Mouse (Mus musculus) intestine, postnatal 0 days (tissue): ENCODE data around the gene Dnah17. TPM values are rescaled to one million over a fixed set of nuclear protein-coding genes. Genes with fewer than 3 reads are reported as not detected.

Experiments used
- ATAC-seq: fragments of 200-750 bp; cut with Nextera tagmentation; 2 replicates; pipeline ENCODE4 v1.8.0; 2017; ENCODE audit warnings: mild to moderate bottlenecking, moderate TSS enrichment, moderate library complexity
- H3K27ac ChIP-seq: fragments of 300-500 bp; sonication (generic); 2 replicates; pipeline ENCODE4 v1.5.1; 2014; ENCODE audit warnings: mild to moderate bottlenecking, low read depth, low read length, moderate library complexity
- H3K27me3 ChIP-seq: fragments of 300-500 bp; sonication (generic); replicated peaks from 2 replicates; pipeline ENCODE4 v1.6.1; 2014; ENCODE audit warnings: low read length, mixed read lengths; ENCODE audit not compliant: control insufficient read depth, insufficient read depth
- H3K36me3 ChIP-seq: fragments of 300-500 bp; sonication (generic); 2 replicates; pipeline ENCODE4 v1.6.1; 2014; ENCODE audit warnings: mild to moderate bottlenecking, moderate library complexity; ENCODE audit not compliant: control insufficient read depth, insufficient read depth
- H3K4me1 ChIP-seq: fragments of 300-500 bp; sonication (generic); replicated peaks from 2 replicates; pipeline ENCODE4 v1.6.1; 2014; ENCODE audit warnings: antibody characterized with exemption, low read length, mixed read lengths; ENCODE audit not compliant: control insufficient read depth, insufficient read depth
- H3K4me2 ChIP-seq: fragments of 300-500 bp; sonication (generic); replicated peaks from 2 replicates; pipeline ENCODE4 v1.6.1; 2014; ENCODE audit warnings: low read depth, mild to moderate bottlenecking, moderate library complexity
- H3K4me3 ChIP-seq: fragments of 300-500 bp; sonication (generic); 2 replicates; pipeline ENCODE4 v1.5.1; 2014; ENCODE audit warnings: low read depth, low read length
- H3K9ac ChIP-seq: fragments of 300-500 bp; sonication (generic); 2 replicates; pipeline ENCODE4 v1.6.1; 2014; ENCODE audit warnings: mild to moderate bottlenecking, low read depth, low read length
- H3K9me3 ChIP-seq: fragments of 300-500 bp; sonication (generic); 2 replicates; pipeline ENCODE4 v1.6.1; 2016; ENCODE audit warnings: mixed run types; ENCODE audit not compliant: control insufficient read depth
- CTCF ChIP-seq: sonication (generic); IDR thresholded peaks from 2 replicates; pipeline ENCODE4 v1.5.1; 2016; ENCODE audit warnings: low read depth, mild to moderate bottlenecking, control low read depth, antibody characterized with exemption, moderate library complexity
- WGBS: fragments of 180-500 bp; shearing (Covaris S2); extraction: QIAGEN DNeasy Blood & Tissue Kit; methylation state at CpG from one replicate; pipeline ENCODE4 v1.1.7; 2014; 5-methylcytosine and 5-hydroxymethylcytosine counted together
- polyA plus RNA-seq: library from polyadenylated mRNA; unstranded; fragments of >200 nt; fragmentation: Nextera tagmentation; extraction: Ambion mirVana; gene quantifications from 2 replicates; pipeline ENCODE4 v1.2.1, GENCODE M21; 2015

Gene Dnah17
- polyA plus RNA-seq, 1 experiment from 2014 or later: 0.03 TPM

DNA sequence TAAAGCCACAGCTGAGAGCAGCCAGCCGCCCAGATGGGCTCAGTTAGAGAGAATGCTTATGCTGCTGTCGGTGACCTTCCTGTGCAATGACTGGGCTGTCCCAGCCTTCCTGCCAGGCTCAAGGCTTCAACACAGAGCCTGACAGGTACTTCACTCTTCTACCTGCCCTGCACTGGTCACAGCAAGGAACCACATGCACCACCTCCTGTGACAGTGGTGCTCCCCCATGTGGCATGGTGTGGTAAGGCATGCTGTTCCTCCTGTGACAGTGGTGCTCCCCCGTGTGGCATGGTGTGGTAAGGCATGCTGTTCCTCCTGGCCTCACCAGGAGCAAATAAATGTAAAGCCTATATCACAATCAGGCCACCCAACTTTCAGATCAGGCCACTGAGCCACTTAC is 27.6 kb downstream of the Dnah17 start:
- Histone ChIP-seq H3K9me3 (no peaks in the 10 kb centered on the region), H3K27me3 (no peaks in the 10 kb centered on the region), H3K9ac (no peak overlapping the region), H3K4me2 (no peak overlapping the region), H3K27ac (no peak overlapping the region), H3K4me1 (no peaks in the 10 kb centered on the region), H3K36me3 (no peaks in the 10 kb centered on the region), H3K4me3 (no peak overlapping the region)
- WGBS: 50% methylated on average over 3 of the region's 3 CpGs
- peak; percentile 100 for TF ChIP-seq CTCF
- ATAC-seq: peak; percentile 23; the same call in 1 of the 2 replicates

GRCm38 (mm10) chr11:118101133-118101532 is 29.3 kb downstream of the Dnah17 start:
- Histone ChIP-seq H3K27ac (no peak overlapping the region), H3K4me2 (no peak overlapping the region), H3K9me3 (no peaks in the 10 kb centered on the region), H3K36me3 (no peaks in the 10 kb centered on the region), H3K27me3 (no peaks in the 10 kb centered on the region), H3K4me3 (no peak overlapping the region), H3K4me1 (no peaks in the 10 kb centered on the region), H3K9ac (no peak overlapping the region)
- WGBS: 42% methylated on average over 9 of the region's 9 CpGs
- ATAC-seq: no peak
- TF ChIP-seq CTCF: no peak; the same call in 1 of the 2 replicates

- Histone ChIP-seq H3K27me3 (no peaks in the 10 kb centered on the region), H3K27ac (no peak overlapping the region), H3K9ac (no peak overlapping the region), H3K4me1 (no peaks in the 10 kb centered on the region), H3K36me3 (no peaks in the 10 kb centered on the region), H3K9me3 (no peaks in the 10 kb centered on the region), H3K4me3 (no peak overlapping the region), H3K4me2 (no peak overlapping the region)
- no peak for TF ChIP-seq CTCF
- ATAC-seq: no peak
- 48% methylated on average over 2 of the region's 2 CpGs for WGBS
These were observed 33.7 kb downstream of the Dnah17 start for GRCm38 (mm10) chr11:118096736-118097135.

DNA sequence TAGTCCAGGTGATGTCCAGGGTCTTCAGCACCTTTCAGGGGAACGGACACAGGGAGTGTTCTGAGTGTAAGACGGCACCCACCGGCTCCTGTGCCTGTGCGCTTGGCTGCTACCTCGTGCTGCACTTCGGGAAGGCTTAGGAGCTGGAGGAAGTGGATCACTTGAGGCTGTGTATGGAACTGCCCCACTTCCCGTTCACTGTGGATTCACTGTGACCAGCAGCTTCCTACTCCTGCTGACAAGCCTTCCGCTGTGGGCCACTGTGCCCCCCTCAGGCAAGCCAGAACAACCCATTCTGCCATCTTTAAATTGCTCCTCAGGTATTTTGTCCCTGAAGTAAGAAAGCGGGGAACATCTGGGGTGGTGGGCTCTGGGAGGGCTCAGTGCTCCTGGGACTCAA is 35.4 kb downstream of the Dnah17 start:
- no peak for ATAC-seq
- H3K4me1 ChIP-seq: no peaks in the 10 kb centered on the region
- H3K27ac ChIP-seq: no peak overlapping the region
- no peak overlapping the region for H3K4me2 ChIP-seq
- TF ChIP-seq CTCF: no peak
- no peaks in the 10 kb centered on the region for H3K36me3 ChIP-seq
- H3K9me3 ChIP-seq: no peaks in the 10 kb centered on the region
- H3K9ac ChIP-seq: no peak overlapping the region
- 86% methylated on average over 9 of the region's 9 CpGs for WGBS
- no peak overlapping the region for H3K4me3 ChIP-seq
- no peaks in the 10 kb centered on the region for H3K27me3 ChIP-seq

DNA sequence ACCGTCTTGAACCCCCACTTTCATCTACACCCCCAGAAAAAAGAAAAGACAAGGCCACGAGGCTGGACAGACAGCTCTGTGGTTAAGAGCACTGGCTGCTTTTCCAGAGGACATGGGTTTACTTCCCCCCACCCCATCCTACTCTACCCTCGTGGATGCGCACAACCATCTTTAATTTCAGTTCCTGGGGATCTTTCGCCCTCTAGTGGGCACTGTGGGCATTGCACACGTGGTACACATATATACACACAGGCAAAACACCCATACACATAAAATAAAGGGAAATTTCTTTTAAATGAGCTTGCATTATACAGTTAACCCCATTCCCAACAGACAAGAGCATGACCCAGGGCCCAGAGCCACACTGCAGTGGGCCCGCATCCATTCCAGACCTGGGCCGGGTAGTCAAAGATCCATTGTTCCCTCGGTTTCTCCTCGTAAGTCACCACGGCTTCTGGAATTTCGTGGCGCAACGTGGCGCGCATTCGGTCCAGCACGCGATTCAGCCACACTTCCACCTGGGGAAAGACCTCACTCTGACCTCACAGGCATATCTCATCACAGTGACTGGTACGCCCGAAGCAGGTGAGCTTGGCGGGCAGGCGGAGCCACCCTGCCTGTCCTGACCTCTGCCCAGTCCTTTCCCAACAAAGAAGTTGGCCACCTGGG is 39.3 kb downstream of the Dnah17 start:
- Histone ChIP-seq H3K4me2 (no peak overlapping the region), H3K27ac (no peak overlapping the region), H3K36me3 (no peaks in the 10 kb centered on the region), H3K9me3 (no peaks in the 10 kb centered on the region), H3K27me3 (no peaks in the 10 kb centered on the region), H3K4me1 (no peaks in the 10 kb centered on the region), H3K4me3 (no peak overlapping the region), H3K9ac (no peak overlapping the region)
- 88% methylated on average over 23 of the region's 23 CpGs for WGBS
- ATAC-seq: no peak
- peak; percentile 71 for TF ChIP-seq CTCF

DNA sequence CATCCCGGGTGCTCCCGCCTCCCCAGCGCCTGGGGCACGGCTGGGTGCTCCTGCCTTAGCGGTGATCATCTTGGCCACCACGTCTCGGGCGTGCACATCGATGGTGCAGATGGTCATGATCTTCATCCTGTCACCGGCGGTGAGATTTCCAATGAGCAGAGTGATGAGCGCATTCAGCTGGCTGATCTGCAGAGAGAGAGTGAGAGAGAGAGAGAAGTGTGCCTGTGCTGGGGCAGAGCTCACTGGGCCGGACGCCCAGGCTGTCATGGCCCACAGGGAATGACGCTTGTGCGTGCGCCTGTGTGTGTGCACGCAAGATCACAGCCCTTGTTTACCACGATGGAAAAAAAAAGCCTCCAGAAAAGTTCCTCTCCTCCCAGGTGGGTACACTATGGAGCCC is 41.5 kb downstream of the Dnah17 start:
- 84% methylated on average over 19 of the region's 19 CpGs for WGBS
- ATAC-seq: no peak
- Histone ChIP-seq H3K27ac (no peak overlapping the region), H3K4me2 (no peak overlapping the region), H3K9me3 (no peaks in the 10 kb centered on the region), H3K36me3 (no peaks in the 10 kb centered on the region), H3K4me3 (no peak overlapping the region), H3K4me1 (no peaks in the 10 kb centered on the region), H3K9ac (no peak overlapping the region), H3K27me3 (no peaks in the 10 kb centered on the region)
- no peak for TF ChIP-seq CTCF
